Mouse (Mus musculus): Measurements from ENCODE around the gene Syn2.

Gene Syn2

DNA sequence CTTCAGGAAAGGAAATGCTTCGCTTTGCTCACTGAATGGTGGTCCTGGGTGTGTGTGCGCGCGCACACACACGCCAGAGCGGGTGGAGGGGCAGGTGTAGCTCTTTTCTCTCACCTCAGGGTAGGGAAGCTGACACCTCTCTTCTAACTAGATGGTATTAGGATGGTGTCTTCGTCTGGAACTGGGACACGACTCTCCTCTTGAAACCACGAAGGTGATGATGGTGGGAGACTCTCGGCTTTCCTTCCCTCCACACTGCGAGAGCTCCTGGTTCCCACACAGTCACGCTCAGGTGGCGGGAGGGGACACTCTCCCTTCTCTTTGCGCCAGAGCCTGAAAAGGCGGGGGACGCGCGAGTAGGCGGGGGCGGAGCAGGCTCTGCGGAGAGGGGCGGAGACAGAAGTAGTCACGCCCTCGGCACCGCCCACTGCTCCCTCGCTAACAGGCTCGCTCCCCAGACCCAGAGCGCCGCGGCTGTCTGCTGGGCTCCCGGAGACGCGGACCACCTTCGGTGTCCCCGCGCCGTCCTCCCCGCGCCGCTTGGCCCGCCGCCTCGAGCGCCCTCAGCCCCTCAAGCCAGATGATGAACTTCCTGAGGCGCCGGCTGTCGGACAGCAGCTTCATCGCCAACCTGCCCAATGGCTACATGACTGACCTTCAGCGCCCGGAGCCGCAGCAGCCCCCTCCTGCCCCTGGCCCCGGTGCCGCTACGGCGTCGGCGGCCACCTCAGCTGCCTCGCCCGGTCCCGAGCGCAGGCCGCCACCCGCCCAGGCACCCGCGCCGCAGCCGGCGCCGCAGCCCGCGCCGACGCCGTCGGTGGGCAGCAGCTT is at the start of gene Syn2:
Gene Syn2, plus strand, starts transcription at position 402 of the 831 bp plus-strand sequence.
- in situ Hi-C loops (cut with MboI, MseI): no loop called here

DNA sequence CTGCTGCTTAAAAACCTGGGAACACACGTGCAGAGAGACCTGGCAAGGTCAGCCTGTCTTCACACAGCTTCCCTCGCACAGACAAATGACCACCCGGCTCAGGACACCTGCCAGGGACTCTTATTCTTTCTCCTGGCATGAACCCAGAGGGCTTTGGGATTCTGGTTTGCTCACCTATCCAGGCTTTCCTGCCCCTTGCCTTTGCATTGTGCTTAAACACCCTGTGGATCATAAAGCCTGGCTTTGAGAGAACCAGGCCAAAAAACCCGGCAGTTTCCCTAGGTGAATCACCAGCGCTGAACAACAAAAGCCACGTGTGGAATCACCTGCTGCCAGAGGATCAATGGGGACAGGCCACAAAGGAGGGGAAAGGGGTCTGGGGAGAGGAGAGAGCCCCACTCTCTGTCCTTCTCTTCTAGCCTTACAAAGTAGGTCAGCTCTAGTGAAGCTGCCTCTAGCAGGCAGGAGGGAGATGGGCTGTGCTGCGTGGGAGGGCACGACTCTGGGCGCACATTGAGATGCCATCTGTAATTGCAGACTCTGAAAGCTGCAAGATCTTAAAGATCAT is 49.3 kb upstream of the Syn2 start:
- in situ Hi-C loops (cut with MboI, MseI): no loop called here

DNA sequence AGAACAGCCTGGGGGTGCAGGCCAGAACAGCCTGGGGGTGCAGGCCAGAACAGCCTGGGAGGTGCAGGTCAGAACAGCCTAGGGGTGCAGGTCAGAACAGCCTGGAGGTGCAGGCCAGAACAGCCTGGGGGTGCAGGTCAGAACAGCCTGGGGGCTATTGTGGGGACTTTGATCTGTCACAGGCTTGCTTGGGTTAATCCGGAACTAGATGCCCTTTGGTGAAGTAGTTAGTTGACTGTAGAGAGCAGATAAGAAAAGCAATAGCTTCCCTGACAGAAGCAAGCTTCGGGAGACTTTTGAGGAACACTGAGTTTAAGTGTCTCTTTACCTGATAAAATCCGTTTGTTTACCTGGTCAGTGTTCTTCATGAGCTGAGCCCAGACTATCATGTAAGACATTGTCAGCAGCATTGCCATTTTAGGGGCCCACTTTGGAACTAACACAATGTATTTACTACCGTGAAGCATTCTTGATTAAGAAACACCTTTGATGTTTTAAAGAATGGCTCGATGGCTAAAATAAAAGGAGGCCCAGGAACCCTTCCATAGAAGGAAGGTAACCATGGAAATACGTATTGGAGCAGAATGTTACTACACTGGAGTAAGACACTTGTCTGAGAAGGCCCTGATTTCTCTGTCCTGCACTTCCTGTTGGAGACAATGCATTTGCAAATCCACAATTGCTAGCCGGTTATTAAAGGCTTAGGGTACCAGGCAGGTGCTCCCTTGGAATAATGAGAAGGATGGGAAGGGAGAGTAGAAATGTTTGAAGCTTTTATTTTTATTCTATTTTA is 46.2 kb upstream of the Syn2 start:
- in situ Hi-C loops (cut with MboI, MseI): no loop called here

DNA sequence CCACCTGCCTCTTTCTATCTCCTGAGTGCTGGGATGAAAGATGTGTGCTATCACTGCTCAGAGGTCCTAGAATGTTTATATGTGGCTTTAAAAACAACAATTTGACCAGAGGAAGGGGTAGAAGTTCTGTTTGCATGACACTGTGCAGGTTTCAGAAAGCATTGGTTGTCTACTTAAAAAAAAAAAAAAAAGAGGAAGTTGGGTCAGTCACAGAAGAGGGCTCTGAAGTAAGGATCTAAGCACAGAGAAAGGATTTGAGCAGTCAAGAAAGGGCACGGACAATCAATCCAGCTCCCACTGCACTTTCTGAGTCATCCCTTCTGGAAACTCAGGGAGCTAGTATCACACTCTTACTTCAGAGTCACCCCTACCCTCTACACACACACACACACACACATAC is 43.0 kb upstream of the Syn2 start:
- in situ Hi-C loops (cut with MboI, MseI): no loop called here

DNA sequence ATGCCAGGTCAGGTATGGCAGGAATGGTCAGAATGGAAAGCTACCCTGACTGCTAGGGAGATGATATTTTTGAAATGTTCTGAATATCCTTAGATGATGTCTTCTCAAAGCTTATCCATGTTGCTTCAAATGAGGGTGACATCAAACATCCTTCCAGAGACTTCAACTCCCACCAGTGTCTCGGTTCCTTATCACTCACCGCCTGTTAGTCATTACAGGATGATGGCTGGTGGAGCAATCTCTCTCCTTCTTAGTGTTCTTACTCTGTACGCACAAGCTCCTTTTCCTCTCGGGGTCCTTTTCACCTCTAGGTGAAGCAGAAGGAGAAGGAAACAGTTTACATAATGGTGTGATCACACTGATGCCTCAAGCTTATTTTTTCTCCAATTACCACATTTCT is 32.2 kb upstream of the Syn2 start:
- in situ Hi-C loops (cut with MboI, MseI): no loop called here

DNA sequence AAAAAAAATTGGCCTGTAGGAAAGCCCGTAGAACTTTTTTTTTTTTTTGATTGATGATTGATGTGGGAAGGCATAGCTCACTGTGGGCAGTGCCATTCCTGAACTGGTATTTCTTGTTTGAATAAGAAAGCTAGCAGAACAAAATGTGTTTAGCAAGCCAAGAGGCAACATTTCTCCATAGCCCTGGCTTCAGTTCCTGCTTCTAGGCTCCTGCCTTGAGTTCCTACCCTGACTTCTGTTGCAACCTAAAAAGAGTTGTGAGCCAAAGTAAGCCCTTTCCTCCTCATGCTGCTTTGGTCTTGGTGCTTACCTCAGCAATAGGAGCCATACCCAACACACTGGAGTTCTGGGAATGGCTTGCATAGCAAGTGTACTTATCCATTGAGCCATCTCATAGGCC is 23.3 kb upstream of the Syn2 start:
- in situ Hi-C loops (cut with MboI, MseI): no loop called here

DNA sequence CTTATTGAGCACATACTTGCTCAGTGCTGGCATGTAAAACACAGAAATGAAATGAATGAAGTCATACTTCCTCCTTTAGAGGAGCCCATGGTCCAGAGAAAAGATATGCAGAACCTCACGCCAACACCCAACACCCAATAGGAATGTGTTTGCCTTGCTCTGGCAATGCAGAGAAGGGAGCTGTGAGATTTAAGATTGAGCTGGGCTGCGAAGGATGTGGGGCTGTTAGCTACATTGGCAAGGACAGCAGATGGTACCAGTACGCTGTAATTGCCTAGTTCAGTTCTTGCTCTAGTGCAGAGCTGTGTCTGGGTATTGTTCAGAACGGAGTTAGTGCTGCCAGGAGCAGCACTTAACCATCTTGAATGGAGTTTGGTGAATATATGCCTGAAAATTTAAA is 12.5 kb upstream of the Syn2 start:
- in situ Hi-C loops (cut with MboI, MseI): loop anchor here (10.0 kb wide), 1 partner anchor 317 kb away; no protein-coding TSS in a partner anchor

DNA sequence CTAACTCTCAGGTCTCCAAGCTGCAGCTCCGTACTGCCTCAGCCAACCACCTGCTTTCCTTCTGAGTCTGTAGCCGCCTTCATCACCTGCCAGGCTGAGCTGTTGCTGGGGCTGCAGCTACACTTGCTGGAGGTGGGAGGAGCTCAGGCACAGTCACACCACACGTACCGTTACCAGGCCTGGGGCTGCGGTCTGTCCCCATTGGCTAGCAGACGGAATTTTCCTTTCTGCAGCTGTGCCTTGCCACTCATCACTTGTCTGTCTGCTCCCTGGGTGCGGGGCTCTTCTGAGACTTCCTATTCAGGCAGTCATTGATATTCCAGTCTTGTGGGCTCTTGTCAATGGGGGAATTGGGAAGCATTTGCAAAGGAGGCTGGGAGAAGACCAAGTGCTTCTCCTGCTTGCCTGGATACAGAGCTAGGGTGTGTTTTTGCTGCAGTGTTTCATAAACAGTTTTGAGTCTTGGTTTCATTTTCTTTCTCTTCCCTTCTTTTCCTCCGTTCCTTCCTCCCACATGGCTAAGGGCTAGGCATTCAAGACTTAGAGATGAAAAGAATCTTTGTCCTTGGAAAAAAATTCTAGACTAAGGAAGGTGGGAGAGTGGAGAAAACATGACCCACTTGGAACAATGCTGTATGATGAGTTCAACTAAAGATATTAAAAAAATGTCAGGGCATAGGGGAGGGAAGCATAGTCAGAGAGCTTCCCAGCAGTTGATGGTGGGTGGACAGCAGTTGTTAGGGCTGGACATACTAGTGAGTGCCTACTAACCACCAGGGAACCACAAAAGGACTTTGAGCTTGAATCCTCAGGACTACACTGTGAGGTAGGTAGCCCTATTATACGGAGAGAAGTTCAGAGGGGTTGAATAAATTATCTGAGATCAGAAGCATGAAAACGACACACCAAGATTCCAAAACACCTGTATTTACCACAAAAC is 11.2 kb upstream of the Syn2 start:
- in situ Hi-C loops (cut with MboI, MseI): loop anchor here (10.0 kb wide), 1 partner anchor 319 kb away; no protein-coding TSS in a partner anchor

DNA sequence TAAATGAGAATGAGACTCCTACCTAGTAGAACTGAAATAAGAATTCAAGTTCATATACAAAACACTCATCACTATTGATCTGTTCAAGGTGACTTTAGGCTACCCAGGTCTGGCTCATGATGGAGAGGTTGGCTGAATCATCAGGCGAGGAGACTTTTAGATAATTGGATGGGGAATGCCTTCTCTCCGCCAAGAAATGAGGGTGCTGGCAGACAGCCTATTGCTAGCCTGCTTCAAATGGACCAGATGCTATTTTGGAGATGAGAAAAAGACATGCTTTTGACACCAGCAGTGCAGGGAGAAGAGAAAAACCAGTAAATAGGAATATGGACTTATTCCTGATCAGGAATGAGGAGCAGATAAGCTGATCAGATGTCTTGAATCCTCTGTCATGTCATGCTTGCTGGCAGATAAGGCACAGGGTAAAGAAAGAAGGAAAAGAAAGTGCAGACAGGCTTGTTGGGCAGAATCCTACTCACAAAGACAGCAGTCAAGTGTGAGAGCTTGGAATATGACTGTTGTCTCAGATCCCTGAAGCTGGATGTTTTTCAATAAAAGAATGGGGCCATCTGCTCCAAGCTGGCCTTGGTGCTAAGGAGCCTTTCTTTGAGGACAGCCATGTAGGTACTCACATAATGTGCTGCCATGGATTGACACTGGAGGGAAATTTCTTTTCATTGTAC is 9.9 kb upstream of the Syn2 start:
- in situ Hi-C loops (cut with MboI, MseI): loop anchor here (10.0 kb wide), 1 partner anchor 320 kb away; no protein-coding TSS in a partner anchor

DNA sequence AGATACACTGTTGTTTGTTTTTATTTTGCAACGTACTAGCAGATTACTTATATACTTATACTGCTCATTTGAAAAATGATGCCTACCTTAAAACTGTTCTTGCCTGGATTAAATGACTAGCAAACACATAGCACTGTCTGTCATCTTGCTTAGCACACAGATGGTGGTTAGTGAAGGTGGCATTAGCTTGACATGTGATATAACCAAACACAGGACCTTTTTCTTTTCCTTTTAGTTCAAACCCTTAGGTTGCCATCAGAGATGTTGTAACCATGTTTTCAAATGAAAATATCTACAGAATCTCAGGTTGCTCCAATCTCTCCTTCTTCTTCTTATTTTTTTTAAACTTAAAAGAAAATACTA is 9.4 kb upstream of the Syn2 start:
- in situ Hi-C loops (cut with MboI, MseI): loop anchor here (10.0 kb wide), 1 partner anchor 321 kb away; no protein-coding TSS in a partner anchor

DNA sequence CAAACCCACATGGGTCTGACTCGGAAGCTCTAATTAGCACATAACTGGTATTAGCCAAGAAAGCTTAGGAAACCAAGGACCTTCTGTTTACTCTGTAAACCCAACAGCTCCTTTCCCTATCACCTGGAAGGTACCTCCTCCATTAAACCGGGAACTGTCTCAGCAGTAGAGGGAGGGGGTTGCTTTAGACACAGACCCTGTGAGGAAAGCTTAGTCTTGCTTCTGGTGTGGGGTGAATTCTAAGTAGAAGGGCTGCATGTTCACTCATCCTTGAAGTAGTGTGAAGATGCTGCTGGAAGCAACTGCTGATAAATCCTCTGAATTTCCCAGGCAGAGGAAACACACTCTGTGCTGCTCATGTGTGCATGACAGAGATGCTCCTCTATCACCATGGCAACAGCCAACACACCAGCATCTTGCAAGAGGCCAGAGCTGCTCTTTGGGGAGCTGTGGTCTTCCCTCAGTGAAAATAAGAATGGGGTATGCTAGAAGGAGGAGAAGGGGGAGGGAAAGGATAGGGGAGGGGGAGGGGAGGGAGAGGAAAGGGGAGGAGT is 8.4 kb upstream of the Syn2 start:
- in situ Hi-C loops (cut with MboI, MseI): loop anchor here (10.0 kb wide), 1 partner anchor 322 kb away; no protein-coding TSS in a partner anchor

DNA sequence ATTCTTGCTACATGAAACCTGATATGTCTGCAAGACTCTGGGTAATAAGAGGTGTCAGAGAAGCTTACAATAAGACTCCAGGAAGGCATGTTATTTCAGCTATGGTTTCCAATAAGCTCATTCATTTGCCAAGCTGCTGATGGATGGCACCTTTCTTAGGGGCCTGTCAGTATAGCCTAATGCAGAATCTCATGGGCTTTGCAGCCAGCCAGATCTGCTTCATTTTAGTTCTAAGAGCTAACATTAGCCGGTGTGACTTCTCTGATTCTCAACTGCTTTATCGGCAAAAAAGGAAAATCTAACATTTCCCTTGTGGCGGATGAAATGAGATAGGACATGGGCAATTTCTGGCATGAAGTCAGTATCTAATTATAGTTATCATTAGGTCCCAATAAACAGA is 7.9 kb upstream of the Syn2 start:
- in situ Hi-C loops (cut with MboI, MseI): loop anchor here (10.0 kb wide), 1 partner anchor 322 kb away; no protein-coding TSS in a partner anchor

DNA sequence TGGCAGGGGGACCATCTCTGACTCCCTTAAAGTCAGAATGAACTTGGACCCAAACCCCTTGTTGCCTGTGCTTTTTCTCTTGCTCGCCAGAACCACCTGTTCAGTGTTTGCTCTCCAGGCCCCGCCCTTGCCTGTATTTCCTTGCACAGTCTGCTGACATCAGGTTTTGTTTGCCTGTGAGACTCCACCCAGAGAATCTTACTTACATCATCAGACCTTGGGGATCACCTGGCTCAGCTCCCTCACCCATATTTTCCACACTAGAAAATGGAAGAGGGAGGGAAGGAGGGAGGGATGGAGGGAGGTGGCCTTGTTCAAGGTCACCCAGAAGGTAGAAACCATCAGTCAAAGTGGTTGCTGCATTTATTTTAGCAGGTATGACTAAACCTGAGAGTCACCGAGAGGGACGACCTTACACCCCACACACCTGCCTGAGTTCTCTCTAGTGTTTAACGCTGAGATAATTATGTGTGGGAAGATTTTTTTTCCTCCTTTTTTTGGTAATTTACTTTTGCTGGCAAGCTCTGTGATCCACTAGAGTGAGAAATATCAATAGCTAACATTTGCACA is 7.4 kb upstream of the Syn2 start:
- in situ Hi-C loops (cut with MboI, MseI): loop anchor here (10.0 kb wide), 1 partner anchor 323 kb away; no protein-coding TSS in a partner anchor

DNA sequence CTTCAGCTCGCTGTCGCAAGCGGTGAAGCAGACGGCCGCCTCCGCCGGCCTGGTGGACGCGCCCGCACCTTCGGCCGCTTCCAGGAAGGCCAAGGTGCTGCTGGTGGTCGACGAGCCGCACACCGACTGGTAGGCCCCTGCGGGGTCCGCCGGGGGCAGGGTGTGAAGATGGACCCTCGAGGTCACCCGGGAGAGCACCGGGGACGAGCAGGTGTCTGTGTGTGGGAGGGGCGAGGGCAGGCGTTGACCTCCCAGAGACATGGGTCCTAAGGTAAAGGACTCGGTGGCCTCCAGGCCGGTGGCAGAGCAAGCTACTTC is 589 bp downstream of the Syn2 start:
- in situ Hi-C loops (cut with MboI, MseI): no loop called here

DNA sequence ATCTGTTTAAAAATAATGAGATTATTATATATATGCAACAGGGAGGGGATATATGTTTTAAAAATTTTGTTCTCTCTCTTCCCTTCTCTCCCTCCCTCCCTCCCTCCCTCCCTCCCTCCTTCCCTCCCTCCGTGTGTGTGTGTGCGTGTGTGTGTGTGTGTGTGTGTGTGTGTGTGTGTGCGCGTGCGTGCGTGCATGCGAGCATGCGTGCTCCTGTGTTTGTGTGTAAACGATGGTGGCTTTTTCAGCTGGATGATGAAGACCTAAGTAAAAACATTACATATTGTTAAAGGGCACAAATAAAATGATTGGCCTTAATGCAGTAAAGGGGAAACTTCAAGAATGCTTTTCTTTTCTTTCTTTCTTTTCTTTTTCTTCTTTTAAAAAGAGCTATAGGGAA is 1.5 kb downstream of the Syn2 start:
- in situ Hi-C loops (cut with MboI, MseI): no loop called here

DNA sequence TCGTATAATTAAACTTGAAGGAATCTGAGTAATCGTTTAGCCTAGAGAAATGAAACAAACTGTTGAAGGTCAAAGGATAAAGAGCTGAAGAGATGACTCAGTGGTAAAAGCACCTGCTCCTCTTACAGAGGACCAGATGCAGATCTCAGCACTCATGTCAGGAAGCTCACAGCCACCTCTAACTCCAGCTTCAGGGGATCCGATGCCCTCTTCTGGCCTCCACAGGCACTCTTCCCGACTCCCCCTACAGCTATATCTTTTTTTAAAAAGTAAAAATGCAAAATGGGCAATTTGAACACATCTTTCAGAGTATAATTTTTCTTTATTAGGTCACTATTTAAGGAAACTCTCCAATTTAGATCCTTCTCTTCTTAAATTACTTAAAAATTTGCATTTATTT is 6.7 kb downstream of the Syn2 start:
- in situ Hi-C loops (cut with MboI, MseI): no loop called here

DNA sequence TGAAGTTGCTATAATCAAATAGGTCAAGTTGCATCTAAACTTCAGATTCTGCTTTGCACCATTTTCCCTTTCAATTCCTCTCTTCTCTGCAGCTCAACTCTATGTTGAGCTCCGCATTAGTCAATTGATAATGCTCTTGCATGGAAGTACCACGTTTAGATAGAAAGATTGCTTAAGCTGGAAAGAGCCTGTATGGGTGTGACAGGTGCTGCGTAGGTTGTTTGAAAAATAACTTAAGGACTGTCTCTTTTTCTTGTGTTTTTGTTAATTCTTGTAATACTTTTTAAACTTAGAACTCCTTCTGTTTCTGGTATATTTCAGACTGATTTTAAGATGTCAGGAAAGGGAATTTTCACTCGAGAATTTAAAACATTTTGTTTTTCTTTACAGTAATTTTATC is 26.5 kb downstream of the Syn2 start:
- in situ Hi-C loops (cut with MboI, MseI): loop anchor here (5.0 kb wide), 1 partner anchor 44 kb away; no protein-coding TSS in a partner anchor

DNA sequence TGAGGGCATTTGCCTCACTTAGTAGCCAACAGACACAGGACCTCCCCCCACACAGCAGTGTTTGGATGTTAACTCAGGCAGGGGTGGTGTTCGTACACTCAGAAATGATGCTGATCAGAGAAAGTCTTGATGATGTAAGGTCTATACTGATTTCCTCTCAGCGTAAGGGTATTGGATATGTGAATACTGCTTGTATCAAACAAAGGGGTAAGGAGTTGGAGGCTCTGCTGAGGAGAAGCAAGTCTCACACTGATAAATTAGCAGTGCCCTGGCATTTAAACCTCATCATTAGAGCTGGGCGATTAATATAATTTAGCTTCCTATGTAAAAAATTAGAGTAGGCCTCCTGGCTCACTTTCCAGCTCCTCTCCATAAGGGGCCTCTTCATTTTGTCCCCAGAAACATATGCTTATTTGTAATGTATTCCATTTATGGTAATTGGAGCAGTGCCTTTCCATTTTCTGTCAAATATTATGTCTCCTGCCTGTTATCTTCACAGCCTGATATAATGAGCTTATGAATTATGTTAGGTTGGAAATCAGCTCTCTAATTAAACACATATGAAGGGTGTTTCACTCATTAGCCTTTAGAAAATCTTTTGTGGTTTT is 31.3 kb downstream of the Syn2 start:
- in situ Hi-C loops (cut with MboI, MseI): no loop called here

DNA sequence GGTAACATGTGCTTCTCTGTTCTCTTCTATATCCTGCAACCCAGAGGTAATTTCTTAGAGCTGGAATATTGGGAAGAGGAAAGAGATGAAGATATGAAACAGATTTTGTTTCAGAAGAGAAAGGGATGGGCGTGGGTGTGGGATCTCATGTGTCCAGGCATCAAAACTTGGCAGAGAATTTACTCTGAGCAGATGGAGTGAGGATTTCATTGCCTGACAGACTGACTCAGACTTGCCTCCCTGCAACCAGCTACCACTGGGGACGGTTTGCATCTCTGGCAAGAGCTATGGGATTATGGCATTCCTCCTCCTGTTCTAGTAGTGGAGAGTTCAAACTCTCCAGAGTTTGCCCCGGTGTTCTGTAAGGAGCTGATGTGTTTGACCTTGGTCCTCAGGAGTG is 34.2 kb downstream of the Syn2 start:
- in situ Hi-C loops (cut with MboI, MseI): no loop called here

DNA sequence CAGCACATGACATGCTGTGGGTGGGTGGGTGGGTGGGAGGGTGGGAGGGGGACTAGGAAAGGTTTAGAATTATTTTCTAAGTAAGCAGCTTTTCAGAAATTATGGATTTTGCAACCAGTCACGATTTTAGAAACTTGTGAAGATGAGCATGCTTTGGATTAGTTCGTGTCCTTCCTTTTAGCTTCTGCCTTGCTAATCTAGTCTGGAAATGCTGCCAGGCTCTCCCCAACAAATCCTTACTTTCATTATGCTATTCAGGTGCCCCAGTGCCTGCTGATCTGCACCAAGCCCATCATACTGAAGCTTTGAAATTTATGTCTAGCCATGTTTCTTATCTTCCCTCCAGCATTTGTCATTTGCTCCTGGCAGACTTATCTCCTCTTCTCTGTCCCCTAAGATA is 34.8 kb downstream of the Syn2 start:
- in situ Hi-C loops (cut with MboI, MseI): no loop called here
